Mouse (Mus musculus) ES-E14 (cell line): ENCODE measurements around the gene Cask.

Experiments used
- CHD2 ChIP-seq: IDR thresholded peaks from 2 replicates; pipeline ENCODE4 v1.6.1; 2014; ENCODE audit warnings: mild to moderate bottlenecking, low read depth, low read length, inconsistent platforms
- HCFC1 ChIP-seq: IDR thresholded peaks from 2 replicates; pipeline ENCODE4 v1.6.1; 2012; ENCODE audit warnings: low read length, inconsistent platforms, borderline replicate concordance; ENCODE audit not compliant: insufficient read depth
- MAFK ChIP-seq: IDR thresholded peaks from 2 replicates; pipeline ENCODE4 v1.6.1; 2014; ENCODE audit warnings: mild to moderate bottlenecking, low read depth, low read length, inconsistent platforms; ENCODE audit not compliant: insufficient read depth
- ZC3H11A ChIP-seq: IDR thresholded peaks from 2 replicates; pipeline ENCODE4 v1.6.1; 2012; ENCODE audit warnings: low read depth, mild to moderate bottlenecking, inconsistent platforms, low read length, borderline replicate concordance
- ZNF384 ChIP-seq: IDR thresholded peaks from 2 replicates; pipeline ENCODE4 v1.6.1; 2012; ENCODE audit warnings: low read depth, low read length, inconsistent platforms

- TF ChIP-seq ZNF384 (no peak), MAFK (no peak), ZC3H11A (no peak), HCFC1 (no peak), CHD2 (no peak)
Measured at GRCm38 (mm10) chrX:13554504-13554903, 296.7 kb downstream of the Cask start.
